14 mouse cellular contexts compared by ENCODE assay signal in genomic region chr5:4651167-4651955, GRCm38 (mm10).
A peak's percentile ranks its signal among the peaks of the same experiment; 100 is the strongest.
DNase-seq lines count a peak whose midpoint lies in the region; ATAC-seq lines count a peak whose summit lies in the region.
"Had no signal": no experiment of that assay in that cellular context is flagged by ENCODE, and none has a peak within 500 bp of the region (broad histone marks: within the 10 kb centered on the region; RNA-seq: fewer than 3 reads in every experiment).

No protein-coding gene starts in this region.

- ATAC-seq in hindbrain, embryonic 15.5 days (ENCODE audit: low FRiP score, low read depth), result peak; percentile 65; the same call in 1 of the 2 replicates
- peak; percentile 78; the same call in 1 of the 2 replicates for ATAC-seq in neural tube, embryonic 14.5 days (ENCODE audit: low read depth)
- ATAC-seq: intestine, postnatal 0 days had no signal

- no peak overlapping the region for H3K9ac ChIP-seq in hindbrain, embryonic 15.5 days
- H3K9ac ChIP-seq in neural tube, embryonic 14.5 days (replicated peaks; ENCODE audit: low read depth, low read length), result no peak overlapping the region
- H3K9ac ChIP-seq: embryonic facial prominence, embryonic 12.5 days; heart, embryonic 13.5 days; liver, embryonic 15.5 days had no signal

- peak; percentile 9 to 13 for DNase-seq in heart, postnatal 10 days
- no peak for DNase-seq in heart, postnatal 4 days
- DNase-seq in embryonic facial prominence, embryonic 10.5 days (ENCODE audit: low spot score), result no peak
- DNase-seq in urinary bladder, postnatal 25 days (ENCODE audit: low spot score), result no peak
- no peak for DNase-seq in right cerebral cortex, postnatal 36 days (ENCODE audit: low spot score in 2 of 2)
- DNase-seq in lung, postnatal 10 days, result no peak
- DNase-seq: cerebellum, adult 18-20 months; left cerebral cortex, postnatal 4 days had no signal

- H3K4me1 ChIP-seq in embryonic facial prominence, embryonic 10.5 days, result peaks cover 26% of the 10 kb centered on the region
- 0 out of 2 replicates have a peak, but pooled peaks cover 17% of the 10 kb centered on the region for H3K4me1 ChIP-seq in hindbrain, embryonic 15.5 days (replicated peaks)
- H3K4me1 ChIP-seq in neural tube, embryonic 14.5 days (ENCODE audit: control insufficient read depth, insufficient read depth, low read length), result no peaks in the 10 kb centered on the region
- H3K4me1 ChIP-seq: liver, embryonic 15.5 days had no signal

- no peaks in the 10 kb centered on the region for H3K36me3 ChIP-seq in embryonic facial prominence, embryonic 10.5 days (replicated peaks)
- H3K36me3 ChIP-seq in hindbrain, embryonic 15.5 days, result no peaks in the 10 kb centered on the region
- no peaks in the 10 kb centered on the region for H3K36me3 ChIP-seq in neural tube, embryonic 14.5 days (ENCODE audit: control insufficient read depth, insufficient read depth, low read length)
- H3K36me3 ChIP-seq: embryonic facial prominence, embryonic 12.5 days; heart, embryonic 13.5 days; liver, embryonic 15.5 days had no signal

- intact Hi-C loops in heart, postnatal 10 days (cut with DNase I), result no loop called here

- no peaks in the 10 kb centered on the region for H3K9me3 ChIP-seq in embryonic facial prominence, embryonic 10.5 days
- no peaks in the 10 kb centered on the region for H3K9me3 ChIP-seq in hindbrain, embryonic 15.5 days
- no peaks in the 10 kb centered on the region for H3K9me3 ChIP-seq in neural tube, embryonic 14.5 days (ENCODE audit: control insufficient read depth, low read length)
- H3K9me3 ChIP-seq: embryonic facial prominence, embryonic 12.5 days; heart, embryonic 13.5 days; liver, embryonic 15.5 days had no signal

- H3K27ac ChIP-seq in embryonic facial prominence, embryonic 10.5 days (replicated peaks), result peak overlapping the region; percentile 52
- H3K27ac ChIP-seq in hindbrain, embryonic 15.5 days (replicated peaks), result no peak overlapping the region
- no peak overlapping the region for H3K27ac ChIP-seq in neural tube, embryonic 14.5 days (ENCODE audit: low read depth, low read length)
- H3K27ac ChIP-seq: embryonic facial prominence, embryonic 12.5 days; heart, embryonic 13.5 days; liver, embryonic 15.5 days had no signal

- 0 out of 2 replicates have a peak, but pooled peaks cover 6% of the 10 kb centered on the region for H3K27me3 ChIP-seq in embryonic facial prominence, embryonic 10.5 days (replicated peaks; ENCODE audit: low read depth, poor library complexity, severe bottlenecking)
- no peaks in the 10 kb centered on the region for H3K27me3 ChIP-seq in hindbrain, embryonic 15.5 days
- H3K27me3 ChIP-seq in neural tube, embryonic 14.5 days (ENCODE audit: control insufficient read depth, insufficient read depth, low read length), result no peaks in the 10 kb centered on the region
- H3K27me3 ChIP-seq: heart, embryonic 13.5 days; liver, embryonic 15.5 days had no signal

- H3K4me2 ChIP-seq in hindbrain, embryonic 15.5 days, result no peak overlapping the region
- H3K4me2 ChIP-seq in neural tube, embryonic 14.5 days (ENCODE audit: low read depth, low read length), result no peak overlapping the region
- H3K4me2 ChIP-seq: embryonic facial prominence, embryonic 12.5 days; heart, embryonic 13.5 days; liver, embryonic 15.5 days had no signal

- 61% methylated on average over 6 of the region's 6 CpGs for WGBS in embryonic facial prominence, embryonic 10.5 days
- 32% methylated on average over 6 of the region's 6 CpGs for WGBS in hindbrain, embryonic 15.5 days
- 31% methylated on average over 6 of the region's 6 CpGs for WGBS in neural tube, embryonic 14.5 days

- H3K4me3 ChIP-seq in embryonic facial prominence, embryonic 10.5 days, result no peak overlapping the region
- no peak overlapping the region for H3K4me3 ChIP-seq in hindbrain, embryonic 15.5 days
- no peak overlapping the region for H3K4me3 ChIP-seq in neural tube, embryonic 14.5 days (ENCODE audit: low read depth, low read length)
- H3K4me3 ChIP-seq: embryonic facial prominence, embryonic 12.5 days; heart, embryonic 13.5 days; liver, embryonic 15.5 days had no signal

Comparison
In these comparisons a context has a peak if more than half of its experiments do, and no peak if none do; other contexts are left out.
1. DNase-seq: peak in heart, postnatal 10 days (2 of 2); none in heart, postnatal 4 days (single experiment), embryonic facial prominence, embryonic 10.5 days (single experiment), urinary bladder, postnatal 25 days (single experiment), right cerebral cortex, postnatal 36 days (0 of 2) and lung, postnatal 10 days (single experiment).